Mouse (Mus musculus) frontal cortex, adult (tissue): ENCODE measurements around the gene Pafah1b2.
A peak's percentile ranks its signal among the peaks of the same experiment; 100 is the strongest.

ENCODE experiments used
- ATAC-seq: cut with Nextera tagmentation; 2 replicates; pipeline ENCODE4 v1.9.2; 2017; ENCODE audit warnings: mild to moderate bottlenecking, moderate library complexity, mixed read lengths; ENCODE audit not compliant: low TSS enrichment

The Pafah1b2 gene

GRCm38 (mm10) chr9:46012091-46013008 lies at the start of gene Pafah1b2, which contains the start of gene Sik3:
TSS of gene Pafah1b2 (minus strand) at chr9:46012690.
TSS of gene Sik3 (plus strand) at chr9:46012820.
- ATAC-seq, result peak; percentile 78

- peak; percentile 69; the same call in 1 of the 2 replicates for ATAC-seq
Measured at GRCm38 (mm10) chr9:46061696-46062425, 49.4 kb upstream of the Pafah1b2 start.

- no peak for ATAC-seq
Measured at GRCm38 (mm10) chr9:46060249-46060648, 47.8 kb upstream of the Pafah1b2 start.

- ATAC-seq, result no peak
Measured at GRCm38 (mm10) chr9:46058065-46058464, 45.6 kb upstream of the Pafah1b2 start.

DNA sequence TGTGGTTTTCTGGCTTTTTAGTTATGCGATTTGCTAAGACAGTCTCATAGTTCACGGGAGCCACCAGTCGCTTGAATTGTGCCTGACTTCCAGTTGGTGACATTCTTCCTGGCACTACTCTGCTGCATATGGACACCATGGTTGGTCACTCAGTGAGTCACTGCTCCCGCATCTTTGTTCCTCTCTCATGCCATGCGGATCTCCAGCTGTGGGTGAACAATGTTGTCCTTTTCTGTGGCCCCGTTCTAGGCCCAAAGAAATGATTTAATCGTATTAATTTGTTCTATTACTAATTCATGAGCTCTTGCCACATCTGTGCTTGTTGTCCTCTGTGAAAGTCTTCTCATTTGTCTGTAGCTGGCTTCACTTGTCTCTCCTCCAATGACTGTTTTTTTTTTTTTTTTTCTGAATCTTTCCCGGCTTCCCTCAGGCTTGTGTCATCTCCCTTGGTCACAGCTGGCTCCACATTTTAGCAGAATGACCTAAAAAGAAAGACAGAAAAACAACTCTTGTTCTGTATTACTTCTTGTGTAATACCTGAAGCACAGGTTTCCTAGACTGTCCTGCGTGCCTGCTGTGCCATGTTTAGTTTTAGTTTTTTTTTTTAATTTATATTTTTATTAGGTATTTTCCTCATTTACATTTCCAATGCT lies 40.6 kb upstream of the Pafah1b2 start:
- peak; percentile 52; the same call in 1 of the 2 replicates for ATAC-seq

- no peak for ATAC-seq
Measured at GRCm38 (mm10) chr9:46050203-46050602, 37.7 kb upstream of the Pafah1b2 start.

GRCm38 (mm10) chr9:46049525-46049924 lies 37.0 kb upstream of the Pafah1b2 start:
- no peak for ATAC-seq

- ATAC-seq, result no peak
Measured at GRCm38 (mm10) chr9:46046724-46047517, 34.4 kb upstream of the Pafah1b2 start.

DNA sequence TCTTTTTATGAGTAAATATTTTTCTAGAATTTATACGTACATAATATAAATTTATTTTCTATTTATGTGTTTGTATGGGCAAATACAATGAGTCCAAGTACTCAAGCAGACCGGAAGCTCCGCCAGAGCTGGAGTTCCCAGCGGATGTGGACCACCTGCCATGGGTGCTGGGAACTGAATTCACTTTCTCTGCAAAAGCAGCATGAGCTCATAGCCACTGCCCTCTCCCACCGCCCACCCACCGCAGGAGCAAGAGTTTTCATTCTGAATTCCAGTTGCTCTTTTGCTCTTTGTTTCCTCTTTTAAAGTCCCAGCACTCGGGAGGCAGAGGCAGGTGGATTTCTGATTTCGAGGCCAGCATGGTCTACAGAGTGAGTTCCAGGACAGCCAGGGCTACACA lies 31.1 kb upstream of the Pafah1b2 start:
- no peak for ATAC-seq

DNA sequence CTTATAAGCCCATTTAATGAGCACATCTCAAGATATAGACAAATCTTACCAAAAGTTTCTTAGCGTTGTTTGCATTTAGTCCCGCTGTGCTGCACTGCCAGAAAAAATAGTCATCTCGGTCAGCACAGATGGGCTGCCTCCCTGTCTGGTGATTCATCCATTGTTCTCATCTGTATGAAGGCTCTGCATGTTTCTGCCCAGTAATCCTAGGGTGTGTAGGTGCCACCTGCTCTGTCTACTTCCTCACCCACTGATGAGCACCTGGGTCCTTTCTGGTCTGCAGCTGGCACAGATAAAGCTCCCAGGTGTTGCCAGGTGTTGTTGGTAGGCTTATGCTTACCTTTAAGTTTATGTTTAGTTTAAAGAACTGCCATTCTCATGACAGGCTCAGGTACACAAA lies 29.9 kb upstream of the Pafah1b2 start:
- no peak for ATAC-seq

- ATAC-seq, result no peak
Measured at GRCm38 (mm10) chr9:46041186-46041585, 28.7 kb upstream of the Pafah1b2 start.

- no peak for ATAC-seq
Measured at GRCm38 (mm10) chr9:46038786-46039185, 26.3 kb upstream of the Pafah1b2 start.

DNA sequence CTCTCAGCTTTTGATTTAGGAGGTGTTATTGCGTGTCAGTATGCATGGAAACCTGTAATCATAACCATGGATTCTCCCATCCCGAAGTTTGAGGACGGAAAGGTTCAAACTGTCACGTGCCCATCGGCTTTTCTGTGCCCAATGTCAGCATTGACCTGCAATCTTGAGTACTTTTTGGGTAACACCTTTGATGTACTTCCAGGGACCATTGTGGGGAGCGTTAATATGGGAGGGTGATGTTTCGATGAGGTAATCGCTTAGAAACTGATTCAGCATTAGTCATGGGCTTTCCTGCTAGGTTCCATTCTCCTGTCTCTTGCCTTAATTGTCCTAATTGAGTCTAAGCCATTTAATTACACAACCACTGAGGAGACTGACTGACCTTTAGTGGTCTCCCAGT lies 24.4 kb upstream of the Pafah1b2 start:
- no peak for ATAC-seq

DNA sequence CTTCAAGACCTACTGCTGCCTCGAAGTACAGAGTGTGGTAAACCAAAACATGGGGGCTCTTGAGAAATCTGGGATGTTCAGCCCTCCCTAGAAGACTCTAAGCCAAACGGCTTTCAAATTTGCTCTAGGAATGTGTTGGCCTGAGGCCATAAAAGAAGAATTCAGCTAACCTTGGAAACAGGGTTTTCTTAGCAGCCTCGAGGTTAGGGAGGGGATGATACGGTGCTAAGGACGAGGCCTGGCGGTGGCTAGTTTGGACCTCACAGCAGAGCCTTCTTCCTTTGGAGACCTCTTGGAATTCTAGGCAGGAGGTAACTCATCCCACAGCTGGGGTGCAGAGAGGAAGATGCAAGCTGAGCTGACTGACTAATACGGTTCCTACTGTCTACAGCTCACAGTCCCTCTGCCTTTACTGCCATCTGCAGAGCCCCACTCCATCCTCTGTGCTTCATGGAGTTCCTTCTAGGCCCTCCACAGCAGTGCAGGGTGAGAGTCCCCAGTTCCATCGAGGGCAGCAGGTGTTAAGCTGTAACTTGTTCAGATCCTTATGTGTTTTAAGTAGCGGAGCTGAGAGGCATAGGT lies 22.9 kb upstream of the Pafah1b2 start:
- 0 out of 2 replicates have a peak, but pooled peaks have one; percentile 57 for ATAC-seq

- ATAC-seq, result peak; percentile 70; the same call in 1 of the 2 replicates
Measured at GRCm38 (mm10) chr9:46033862-46034261, 21.4 kb upstream of the Pafah1b2 start.

GRCm38 (mm10) chr9:46033058-46033457 lies 20.6 kb upstream of the Pafah1b2 start:
- ATAC-seq, result no peak

- no peak for ATAC-seq
Measured at GRCm38 (mm10) chr9:46032190-46032589, 19.7 kb upstream of the Pafah1b2 start.

GRCm38 (mm10) chr9:46030968-46031367 lies 18.5 kb upstream of the Pafah1b2 start:
- ATAC-seq, result no peak

- ATAC-seq, result no peak
Measured at GRCm38 (mm10) chr9:46030184-46030583, 17.7 kb upstream of the Pafah1b2 start.

GRCm38 (mm10) chr9:46029534-46029933 lies 17.0 kb upstream of the Pafah1b2 start:
- no peak for ATAC-seq

DNA sequence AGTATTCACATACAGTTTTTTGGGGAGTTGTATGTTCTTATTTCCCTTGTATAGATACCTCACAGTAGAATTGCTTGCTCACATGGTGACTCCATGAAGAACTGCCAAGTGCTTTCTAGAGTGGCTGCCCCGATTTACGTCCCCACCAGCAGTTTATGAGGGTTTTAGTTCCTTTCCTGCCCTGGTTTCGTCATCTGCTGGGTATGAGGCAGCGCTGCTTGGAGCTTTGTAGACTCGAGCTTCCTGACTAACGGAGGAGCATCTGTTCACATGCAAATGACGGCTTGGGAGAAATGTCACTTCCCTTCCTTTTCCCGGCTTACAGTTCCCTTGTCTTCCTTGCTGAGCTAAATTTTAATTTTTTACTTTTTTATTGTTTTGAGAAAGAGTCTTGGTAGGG lies 15.5 kb upstream of the Pafah1b2 start:
- ATAC-seq, result peak; percentile 69; the same call in 1 of the 2 replicates
